ENCODE assay signal across 36 mouse cellular contexts in genomic region chr17:28581056-28581455, GRCm38 (mm10). TPM values are rescaled to one million over a fixed set of nuclear protein-coding genes. Genes with fewer than 3 reads are reported as not detected.
A peak's percentile ranks its signal among the peaks of the same experiment; 100 is the strongest.
DNase-seq lines count a peak whose midpoint lies in the region; ATAC-seq and TF ChIP-seq lines count a peak whose summit lies in the region.
"Had no signal": no experiment of that assay in that cellular context is flagged by ENCODE, and none has a peak within 500 bp of the region (broad histone marks: within the 10 kb centered on the region; RNA-seq: fewer than 3 reads in every experiment).

No protein-coding gene starts in this region.

- H3K9ac ChIP-seq in midbrain, postnatal 0 days (replicated peaks; ENCODE audit: low read length, poor library complexity, severe bottlenecking): no peak overlapping the region
- no peak overlapping the region for H3K9ac ChIP-seq in midbrain, embryonic 16.5 days (ENCODE audit: low read depth, low read length)
- H3K9ac ChIP-seq in stomach, postnatal 0 days (ENCODE audit: low read length): no peak overlapping the region
- H3K9ac ChIP-seq: embryonic facial prominence, embryonic 13.5 days; intestine, embryonic 15.5 days; midbrain, embryonic 13.5 days; neural tube, embryonic 12.5 days had no signal

- ATAC-seq in CD4-positive, CD25-positive, alpha-beta regulatory T cell, adult 4 months: no peak
- no peak for ATAC-seq in midbrain, postnatal 0 days (ENCODE audit: low FRiP score)
- no peak for ATAC-seq in midbrain, embryonic 16.5 days
- ATAC-seq in stomach, postnatal 0 days (ENCODE audit: low FRiP score, low TSS enrichment): no peak
- ATAC-seq: activated CD4-positive, CD25-positive, alpha-beta regulatory T cell, adult 4 months; hindbrain, embryonic 16.5 days; midbrain, embryonic 13.5 days had no signal

- no peak for TF ChIP-seq EP300 in stomach, postnatal 0 days (optimal IDR thresholded peaks at IDR 0.05)

- TF ChIP-seq CTCF in layer of hippocampus, adult 2 months (conservative IDR thresholded peaks at IDR 0.05): peak; percentile 58
- peak; percentile 33; the same call in 1 of the 2 replicates for TF ChIP-seq CTCF in midbrain, postnatal 0 days (IDR thresholded peaks at IDR 0.05)
- peak; percentile 41 for TF ChIP-seq CTCF in stomach, postnatal 0 days (IDR thresholded peaks at IDR 0.05; ENCODE audit: low read depth)

- no peaks in the 10 kb centered on the region for H3K27me3 ChIP-seq in midbrain, postnatal 0 days (ENCODE audit: insufficient read depth, low read length)
- H3K27me3 ChIP-seq in midbrain, embryonic 16.5 days (ENCODE audit: control insufficient read depth, insufficient read depth, low read depth, low read length): no peaks in the 10 kb centered on the region
- no peaks in the 10 kb centered on the region for H3K27me3 ChIP-seq in stomach, postnatal 0 days (ENCODE audit: control insufficient read depth, insufficient read depth, low read length)
- H3K27me3 ChIP-seq: intestine, embryonic 15.5 days; midbrain, embryonic 13.5 days; neural tube, embryonic 12.5 days had no signal

- H3K9me3 ChIP-seq in midbrain, postnatal 0 days (ENCODE audit: low read length): no peaks in the 10 kb centered on the region
- no peaks in the 10 kb centered on the region for H3K9me3 ChIP-seq in midbrain, embryonic 16.5 days (replicated peaks; ENCODE audit: control insufficient read depth, low read length, poor library complexity, severe bottlenecking)
- no peaks in the 10 kb centered on the region for H3K9me3 ChIP-seq in stomach, postnatal 0 days (ENCODE audit: control insufficient read depth, low read length)
- H3K9me3 ChIP-seq: embryonic facial prominence, embryonic 13.5 days; intestine, embryonic 15.5 days; megakaryocyte, embryonic 14.5 days; midbrain, embryonic 13.5 days; neural tube, embryonic 12.5 days had no signal

- H3K4me3 ChIP-seq in layer of hippocampus, adult 2 months: no peak overlapping the region
- H3K4me3 ChIP-seq in midbrain, postnatal 0 days (ENCODE audit: low read depth, low read length): no peak overlapping the region
- H3K4me3 ChIP-seq in midbrain, embryonic 16.5 days (ENCODE audit: low read depth, low read length): no peak overlapping the region
- H3K4me3 ChIP-seq in stomach, postnatal 0 days (ENCODE audit: low read depth, low read length): no peak overlapping the region
- H3K4me3 ChIP-seq: embryonic facial prominence, embryonic 13.5 days; erythroblast, embryonic 14.5 days; intestine, embryonic 15.5 days; midbrain, embryonic 13.5 days; neural tube, embryonic 12.5 days had no signal

- no peak overlapping the region for H3K27ac ChIP-seq in layer of hippocampus, adult 2 months
- H3K27ac ChIP-seq in midbrain, postnatal 0 days (ENCODE audit: low read depth, low read length): no peak overlapping the region
- H3K27ac ChIP-seq in midbrain, embryonic 16.5 days (ENCODE audit: low read length): no peak overlapping the region
- no peak overlapping the region for H3K27ac ChIP-seq in stomach, postnatal 0 days (replicated peaks)
- H3K27ac ChIP-seq: embryonic facial prominence, embryonic 13.5 days; intestine, embryonic 15.5 days; midbrain, embryonic 13.5 days; neural tube, embryonic 12.5 days had no signal

- 74% methylated on average over 2 of the region's 2 CpGs for WGBS in midbrain, postnatal 0 days
- WGBS in midbrain, embryonic 16.5 days: 58% methylated on average over 2 of the region's 2 CpGs
- WGBS in stomach, postnatal 0 days: 49% methylated on average over 2 of the region's 2 CpGs

- no peaks in the 10 kb centered on the region for H3K36me3 ChIP-seq in midbrain, postnatal 0 days (ENCODE audit: insufficient read depth, low read length)
- H3K36me3 ChIP-seq in midbrain, embryonic 16.5 days (ENCODE audit: control insufficient read depth, insufficient read depth, low read length): no peaks in the 10 kb centered on the region
- H3K36me3 ChIP-seq in stomach, postnatal 0 days (ENCODE audit: control insufficient read depth, insufficient read depth, low read length): no peaks in the 10 kb centered on the region
- H3K36me3 ChIP-seq: embryonic facial prominence, embryonic 13.5 days; intestine, embryonic 15.5 days; midbrain, embryonic 13.5 days; neural tube, embryonic 12.5 days had no signal

- peaks cover 6% of the 10 kb centered on the region; the same call in 1 of the 2 replicates for H3K4me1 ChIP-seq in midbrain, postnatal 0 days (ENCODE audit: insufficient read depth, low read length)
- H3K4me1 ChIP-seq in midbrain, embryonic 16.5 days (ENCODE audit: control insufficient read depth, insufficient read depth, low read length): no peaks in the 10 kb centered on the region
- H3K4me1 ChIP-seq in stomach, postnatal 0 days (replicated peaks; ENCODE audit: control insufficient read depth, insufficient read depth): no peaks in the 10 kb centered on the region
- H3K4me1 ChIP-seq: neural tube, embryonic 12.5 days had no signal

- peak; percentile 39 for DNase-seq in CD4-positive, CD25-positive, alpha-beta regulatory T cell, adult 2 months (ENCODE audit: low read depth, low spot score)
- no peak for DNase-seq in layer of hippocampus, adult 2 months (ENCODE audit: low spot score in 2 of 2)
- DNase-seq in layer of hippocampus, adult 9-11 months: no peak
- no peak for DNase-seq in midbrain, postnatal 0 days (ENCODE audit: low spot score)
- no peak for DNase-seq in stomach, postnatal 0 days (ENCODE audit: low spot score)
- DNase-seq in kidney, adult 11 months: no peak
- DNase-seq: cerebellum, adult 8-10 months; layer of hippocampus, postnatal 36 days; thymus, adult 18-20 months had no signal

- H3K4me2 ChIP-seq in midbrain, postnatal 0 days (ENCODE audit: low read depth, low read length, poor library complexity, severe bottlenecking): no peak overlapping the region
- no peak overlapping the region for H3K4me2 ChIP-seq in midbrain, embryonic 16.5 days (ENCODE audit: low read length)
- no peak overlapping the region for H3K4me2 ChIP-seq in stomach, postnatal 0 days (replicated peaks; ENCODE audit: low read depth)
- H3K4me2 ChIP-seq: embryonic facial prominence, embryonic 13.5 days; intestine, embryonic 15.5 days; midbrain, embryonic 13.5 days; neural tube, embryonic 12.5 days had no signal

RNA-seq across cellular contexts. Expression of gene Lhfpl5, which starts 5.6 kb away (rescaled TPM):
- polyA plus RNA-seq in CD4-positive, CD25-positive, alpha-beta regulatory T cell, adult 4 months (2017; shearing (Covaris generic)): 1 to 10 TPM; 1.1 to 1.3 TPM
- 1 to 10 TPM; 3.7 to 5.4 TPM for total RNA-seq in layer of hippocampus, adult 2 months (2021)
- 22.8 and 28.6 TPM in 2 replicates for total RNA-seq in midbrain, postnatal 0 days (2014; rRNA removed)
- 21.0 and 25.5 TPM in 2 replicates for polyA plus RNA-seq in midbrain, postnatal 0 days (2015; fragmentation: Nextera tagmentation; extraction: Ambion mirVana)
- polyA plus RNA-seq in midbrain, embryonic 16.5 days (2015; fragmentation: Nextera tagmentation; extraction: Ambion mirVana): 13.1 and 16.6 TPM in 2 replicates
- 0.98 and 1.2 TPM in 2 replicates for polyA plus RNA-seq in stomach, postnatal 0 days (2015; fragmentation: Nextera tagmentation; extraction: Ambion mirVana)
- total RNA-seq: gastrocnemius, postnatal 10 days; heart, postnatal 25 days had no signal
- polyA plus RNA-seq: erythroblast, embryonic 14.5 days; gonadal fat pad, adult 2 months had no signal

RNA-seq across cellular contexts. Expression of gene Clps, which starts 20.5 kb away (rescaled TPM):
- not detected for polyA plus RNA-seq in CD4-positive, CD25-positive, alpha-beta regulatory T cell, adult 4 months (2017; shearing (Covaris generic))
- not detected for total RNA-seq in layer of hippocampus, adult 2 months (2021)
- not detected in 2 replicates for total RNA-seq in midbrain, postnatal 0 days (2014; rRNA removed)
- not detected in 2 replicates for polyA plus RNA-seq in midbrain, postnatal 0 days (2015; fragmentation: Nextera tagmentation; extraction: Ambion mirVana)
- not detected in 2 replicates for polyA plus RNA-seq in midbrain, embryonic 16.5 days (2015; fragmentation: Nextera tagmentation; extraction: Ambion mirVana)
- polyA plus RNA-seq in stomach, postnatal 0 days (2015; fragmentation: Nextera tagmentation; extraction: Ambion mirVana): 1,789 and 1,944 TPM in 2 replicates
- total RNA-seq: adrenal gland, adult 8-10 months; gastrocnemius, postnatal 10 days; heart, postnatal 25 days; layer of hippocampus, adult 8-10 months; layer of hippocampus, postnatal 36 days; left cerebral cortex, postnatal 14 days had no signal
- polyA plus RNA-seq: activated CD4-positive, CD25-positive, alpha-beta regulatory T cell, adult 4 months; C2C12; embryonic facial prominence, embryonic 13.5 days; erythroblast, embryonic 14.5 days; forebrain, embryonic 11.5 days; heart, embryonic 14.5 days; hindbrain, embryonic 11.5 days; hindbrain, embryonic 16.5 days; kidney, embryonic 14.5 days; limb, embryonic 11.5 days; neural tube, embryonic 12.5 days had no signal

RNA-seq across cellular contexts. Expression of gene Clpsl2, which starts 31.8 kb away (rescaled TPM):
- polyA plus RNA-seq in CD4-positive, CD25-positive, alpha-beta regulatory T cell, adult 4 months (2017; shearing (Covaris generic)): not detected
- total RNA-seq in layer of hippocampus, adult 2 months (2021): not detected
- not detected in 2 replicates for total RNA-seq in midbrain, postnatal 0 days (2014; rRNA removed)
- not detected in 2 replicates for polyA plus RNA-seq in midbrain, postnatal 0 days (2015; fragmentation: Nextera tagmentation; extraction: Ambion mirVana)
- polyA plus RNA-seq in midbrain, embryonic 16.5 days (2015; fragmentation: Nextera tagmentation; extraction: Ambion mirVana): not detected in 2 replicates
- not detected in 2 replicates for polyA plus RNA-seq in stomach, postnatal 0 days (2015; fragmentation: Nextera tagmentation; extraction: Ambion mirVana)
- total RNA-seq: adrenal gland, adult 8-10 months; adrenal gland, postnatal 4 days; gastrocnemius, postnatal 10 days; heart, postnatal 25 days; layer of hippocampus, adult 8-10 months; layer of hippocampus, postnatal 36 days; left cerebral cortex, postnatal 14 days had no signal
- polyA plus RNA-seq: activated CD4-positive, CD25-positive, alpha-beta regulatory T cell, adult 4 months; C2C12; embryonic facial prominence, embryonic 13.5 days; erythroblast, embryonic 14.5 days; forebrain, embryonic 11.5 days; heart, embryonic 14.5 days; hindbrain, embryonic 11.5 days; hindbrain, embryonic 16.5 days; intestine, embryonic 15.5 days; kidney, embryonic 14.5 days; limb, embryonic 11.5 days; liver, embryonic 16.5 days; lung, embryonic 16.5 days; midbrain, embryonic 13.5 days; neural tube, embryonic 12.5 days; small intestine, adult 2 months; stomach, embryonic 16.5 days had no signal

RNA-seq across cellular contexts. Expression of gene Srpk1, which starts 41.5 kb away (rescaled TPM):
- 100 to 1,000 TPM; 204 to 234 TPM for polyA plus RNA-seq in CD4-positive, CD25-positive, alpha-beta regulatory T cell, adult 4 months (2017; shearing (Covaris generic))
- 10 to 100 TPM; 79.5 to 87.7 TPM for total RNA-seq in layer of hippocampus, adult 2 months (2021)
- total RNA-seq in midbrain, postnatal 0 days (2014; rRNA removed): 58.1 and 67.5 TPM in 2 replicates
- 73.3 and 80.7 TPM in 2 replicates for polyA plus RNA-seq in midbrain, postnatal 0 days (2015; fragmentation: Nextera tagmentation; extraction: Ambion mirVana)
- polyA plus RNA-seq in midbrain, embryonic 16.5 days (2015; fragmentation: Nextera tagmentation; extraction: Ambion mirVana): 84.9 and 91.4 TPM in 2 replicates
- polyA plus RNA-seq in stomach, postnatal 0 days (2015; fragmentation: Nextera tagmentation; extraction: Ambion mirVana): 88.7 and 103 TPM in 2 replicates

RNA-seq across cellular contexts. Expression of gene Armc12, which starts 50.5 kb away (rescaled TPM):
- polyA plus RNA-seq in CD4-positive, CD25-positive, alpha-beta regulatory T cell, adult 4 months (2017; shearing (Covaris generic)): not detected
- not detected for total RNA-seq in layer of hippocampus, adult 2 months (2021)
- total RNA-seq in midbrain, postnatal 0 days (2014; rRNA removed): not detected in 2 replicates
- polyA plus RNA-seq in midbrain, postnatal 0 days (2015; fragmentation: Nextera tagmentation; extraction: Ambion mirVana): not detected in 2 replicates
- polyA plus RNA-seq in midbrain, embryonic 16.5 days (2015; fragmentation: Nextera tagmentation; extraction: Ambion mirVana): not detected in 2 replicates
- polyA plus RNA-seq in stomach, postnatal 0 days (2015; fragmentation: Nextera tagmentation; extraction: Ambion mirVana): not detected in 2 replicates
- total RNA-seq: adrenal gland, adult 8-10 months; gastrocnemius, postnatal 10 days; heart, postnatal 25 days; layer of hippocampus, adult 8-10 months; layer of hippocampus, postnatal 36 days; left cerebral cortex, postnatal 14 days had no signal
- polyA plus RNA-seq: activated CD4-positive, CD25-positive, alpha-beta regulatory T cell, adult 4 months; C2C12; embryonic facial prominence, embryonic 13.5 days; erythroblast, embryonic 14.5 days; forebrain, embryonic 11.5 days; heart, embryonic 14.5 days; hindbrain, embryonic 11.5 days; hindbrain, embryonic 16.5 days; intestine, embryonic 15.5 days; kidney, embryonic 14.5 days; limb, embryonic 11.5 days; liver, embryonic 16.5 days; lung, embryonic 16.5 days; midbrain, embryonic 13.5 days; neural tube, embryonic 12.5 days; small intestine, adult 2 months; stomach, embryonic 16.5 days had no signal

Comparison
In these comparisons a context has a peak if more than half of its experiments do, and no peak if none do; other contexts are left out.
1. RNA of gene Clps, which starts 20.5 kb away (polyA plus RNA-seq): 1,789 to 1,944 TPM in stomach, postnatal 0 days; not detected in midbrain, embryonic 16.5 days, not detected in CD4-positive, CD25-positive, alpha-beta regulatory T cell, adult 4 months and not detected in midbrain, postnatal 0 days; every median in the first group is over 1,000 times any median in the second.
2. Peak in every context shown above with its lines, with median percentiles within 50 percentile points of each other: CTCF ChIP-seq.